Mouse (Mus musculus) CH12F3 (cell line): ENCODE measurements around the gene Rhbdl3.

Source experiments
- in situ Hi-C: fragments of 300-500 bp; cut with MboI; formaldehyde crosslinking; loops from 2 replicates; pipeline ENCODE4 v1.14.3; 2020; ENCODE audit warnings: low sequenced_read_pairs

Rhbdl3 gene

DNA sequence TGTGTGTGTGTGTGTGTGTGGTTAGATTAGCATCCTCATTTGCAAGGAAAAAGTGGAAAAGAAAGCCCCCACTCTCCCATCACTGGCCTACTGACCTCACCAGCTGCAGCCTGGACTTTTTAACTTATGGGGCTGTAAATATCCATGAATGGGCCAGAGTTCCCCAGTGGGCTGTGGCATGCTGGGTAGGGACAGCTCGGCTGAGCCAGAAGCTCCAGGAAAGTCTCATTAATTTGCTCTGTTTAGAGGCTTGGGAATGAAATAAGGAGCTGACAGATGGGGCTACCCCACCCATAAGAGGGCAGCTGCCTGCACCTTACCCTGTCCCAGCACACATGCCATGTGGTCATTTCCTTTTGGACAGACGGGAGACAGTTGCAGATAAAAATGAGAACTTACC is 11.3 kb downstream of the Rhbdl3 start:
- in situ Hi-C loops: no loop called here

DNA sequence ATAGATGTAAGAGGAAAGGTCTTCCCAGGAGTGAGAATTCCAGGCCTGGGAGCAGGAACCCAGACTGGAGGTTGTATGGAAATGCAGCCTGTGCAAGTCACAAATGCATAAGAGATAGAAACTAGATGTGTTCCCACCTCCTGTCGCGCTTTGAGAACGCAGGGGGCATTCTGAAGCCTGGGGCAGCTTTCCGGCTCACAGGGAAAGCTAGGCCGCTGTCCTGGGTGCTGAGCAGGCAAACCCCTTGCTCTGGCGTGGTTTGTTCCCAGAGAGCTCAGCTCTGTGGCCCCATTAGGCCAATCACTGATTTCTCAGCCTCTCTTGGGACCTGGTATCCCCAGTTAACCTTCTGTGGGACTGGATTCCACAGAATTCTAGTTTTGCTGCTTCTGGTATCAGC is 11.9 kb downstream of the Rhbdl3 start:
- in situ Hi-C loops: no loop called here

GRCm38 (mm10) chr11:80313462-80313861 is 12.8 kb downstream of the Rhbdl3 start:
- in situ Hi-C loops: no loop called here

- in situ Hi-C loops: no loop called here
Measured at GRCm38 (mm10) chr11:80313944-80314343, 13.2 kb downstream of the Rhbdl3 start.

- in situ Hi-C loops: no loop called here
Measured at GRCm38 (mm10) chr11:80315743-80316639, 15.3 kb downstream of the Rhbdl3 start.

DNA sequence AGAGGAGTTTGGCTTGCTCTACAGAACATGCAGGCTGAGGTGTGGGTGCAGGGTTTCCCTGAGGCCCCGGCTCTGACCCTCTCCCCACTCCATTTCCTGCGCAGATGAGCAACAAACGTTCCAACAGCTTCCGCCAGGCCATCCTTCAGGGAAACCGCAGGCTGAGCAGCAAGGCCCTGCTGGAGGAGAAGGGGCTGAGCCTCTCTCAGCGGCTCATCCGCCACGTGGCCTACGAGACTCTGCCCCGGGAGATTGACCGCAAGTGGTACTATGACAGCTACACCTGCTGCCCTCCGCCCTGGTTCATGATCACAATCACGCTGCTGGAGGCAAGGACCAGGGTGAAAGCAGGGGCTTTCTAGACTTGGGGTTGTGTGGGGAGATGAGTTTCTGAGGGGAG is 22.5 kb downstream of the Rhbdl3 start:
- in situ Hi-C loops: no loop called here

DNA sequence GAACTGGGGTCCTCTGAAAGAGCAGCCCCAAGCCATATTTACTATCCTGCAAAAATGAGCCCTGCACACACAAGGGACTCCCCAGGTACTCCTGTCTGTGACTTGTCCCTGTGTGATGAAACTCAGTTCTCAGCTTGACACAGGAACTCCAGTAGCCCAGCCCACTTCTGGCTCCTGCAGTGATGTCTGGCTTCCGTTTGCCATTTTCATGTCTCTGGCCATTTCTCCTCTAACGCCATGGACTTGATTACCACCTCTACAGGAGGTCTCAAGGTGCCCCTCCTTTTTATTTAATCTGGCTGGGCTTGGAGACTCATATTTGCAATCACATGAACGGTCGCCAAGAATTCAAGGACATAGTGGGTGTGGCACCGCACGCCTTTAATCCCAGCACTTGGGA is 23.9 kb downstream of the Rhbdl3 start:
- in situ Hi-C loops: no loop called here

DNA sequence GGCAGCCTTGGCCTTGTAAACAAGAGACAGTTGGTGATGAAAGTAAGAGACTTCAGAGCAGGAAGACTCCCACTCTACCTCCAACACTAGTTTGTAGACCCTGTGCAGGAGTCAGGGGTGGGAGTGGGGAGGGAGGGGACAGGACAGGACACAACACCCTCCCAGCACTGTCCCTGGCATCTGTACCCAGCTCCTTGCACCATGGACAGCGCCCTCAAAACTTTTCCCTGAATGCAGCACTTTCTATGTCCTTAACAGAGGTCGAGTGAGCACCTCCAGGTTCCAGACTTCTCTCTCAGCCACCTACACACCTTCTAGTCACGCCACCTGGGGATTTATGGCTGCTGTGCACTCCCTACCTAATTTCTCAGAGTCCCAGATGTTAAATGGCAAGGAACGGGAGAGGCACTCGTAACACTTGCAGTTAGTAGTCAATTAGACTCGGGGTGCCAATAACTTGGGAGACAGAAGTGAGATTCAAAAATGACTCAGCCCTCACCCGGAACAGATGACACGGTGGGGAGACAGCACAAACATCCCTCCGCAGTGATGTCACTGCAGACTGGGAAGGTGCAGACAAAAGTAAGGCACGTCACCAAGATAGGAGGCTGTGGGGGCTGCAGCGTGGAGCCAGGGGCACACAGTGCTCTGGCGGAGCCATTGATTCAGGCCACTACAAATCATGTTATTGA is 32.1 kb downstream of the Rhbdl3 start:
- in situ Hi-C loops: no loop called here

GRCm38 (mm10) chr11:80335609-80336350 is 35.1 kb downstream of the Rhbdl3 start:
- in situ Hi-C loops: no loop called here

- in situ Hi-C loops: no loop called here
Measured at GRCm38 (mm10) chr11:80336351-80336730, 35.6 kb downstream of the Rhbdl3 start.

DNA sequence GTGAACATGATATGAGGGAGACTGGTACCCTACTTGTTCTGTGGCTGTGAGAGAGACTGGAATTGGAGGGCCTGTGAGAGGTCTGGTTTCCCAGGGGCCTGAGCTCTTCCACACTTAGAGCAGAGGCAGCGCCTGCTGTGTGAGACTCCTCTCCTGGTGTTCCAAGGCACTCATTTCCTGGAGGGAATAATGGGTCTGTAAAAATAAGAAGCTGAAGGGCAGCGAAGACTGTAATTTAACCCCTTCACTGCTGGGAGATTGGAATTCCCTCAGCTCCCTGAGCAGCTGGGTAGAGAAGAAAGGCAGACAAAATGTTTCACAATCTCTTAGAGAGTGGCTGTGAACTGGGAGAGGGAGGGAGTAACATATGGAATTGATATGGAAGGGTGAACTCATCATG is 41.8 kb downstream of the Rhbdl3 start:
- in situ Hi-C loops: no loop called here

DNA sequence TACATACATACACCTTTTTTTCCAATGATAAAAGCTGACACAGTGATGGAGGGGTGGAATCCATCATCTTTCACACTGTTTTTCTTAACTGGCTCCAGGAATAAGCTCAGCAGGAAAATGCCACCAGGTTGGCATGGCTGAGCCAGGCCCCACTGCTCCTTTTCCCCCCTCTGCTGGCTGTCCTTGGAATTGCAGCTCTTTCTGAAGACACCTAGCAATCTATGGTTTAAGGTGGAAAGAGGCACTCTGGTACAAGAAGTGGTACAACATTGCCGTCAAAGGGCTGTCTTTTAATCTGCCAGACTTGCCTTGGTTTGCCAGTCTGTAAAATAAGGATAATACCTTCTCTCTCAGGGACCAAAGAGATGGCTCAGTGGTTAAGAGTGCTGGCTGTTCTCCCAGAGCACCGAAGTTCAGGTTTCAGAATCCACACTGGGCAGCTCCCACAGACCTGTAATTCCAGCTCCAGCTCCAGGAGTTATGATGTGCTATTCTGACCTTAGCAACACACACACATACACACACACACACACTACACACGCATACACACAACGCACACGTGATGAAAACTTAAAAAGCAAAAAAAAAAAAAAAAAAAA is 51.2 kb downstream of the Rhbdl3 start:
- in situ Hi-C loops: loop anchor here (10.0 kb wide), 1 partner anchor 57 kb away; no protein-coding TSS in a partner anchor

DNA sequence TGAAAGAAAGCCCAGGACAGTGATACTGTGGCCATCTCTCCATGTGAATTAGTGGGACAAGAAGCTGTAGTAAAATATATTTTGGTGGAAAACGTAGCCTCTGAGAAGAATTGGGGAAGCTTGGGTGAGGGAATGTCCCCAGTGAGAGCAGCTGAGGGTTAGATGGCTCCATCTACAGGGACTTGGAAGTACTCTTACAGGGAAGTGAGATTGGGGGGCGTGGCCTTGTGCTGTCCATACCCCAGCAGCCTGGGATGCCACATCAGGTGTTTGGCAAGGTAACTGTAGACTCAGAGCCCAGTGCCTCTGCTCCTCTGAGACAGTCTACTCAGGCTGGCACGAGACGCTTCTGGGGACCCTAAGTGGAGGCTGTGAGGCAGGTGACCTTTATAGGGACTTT is 54.1 kb downstream of the Rhbdl3 start:
- in situ Hi-C loops: loop anchor here (10.0 kb wide), 1 partner anchor 60 kb away; no protein-coding TSS in a partner anchor

- in situ Hi-C loops: no loop called here
Measured at GRCm38 (mm10) chr11:80368949-80369348, 68.2 kb downstream of the Rhbdl3 start.

DNA sequence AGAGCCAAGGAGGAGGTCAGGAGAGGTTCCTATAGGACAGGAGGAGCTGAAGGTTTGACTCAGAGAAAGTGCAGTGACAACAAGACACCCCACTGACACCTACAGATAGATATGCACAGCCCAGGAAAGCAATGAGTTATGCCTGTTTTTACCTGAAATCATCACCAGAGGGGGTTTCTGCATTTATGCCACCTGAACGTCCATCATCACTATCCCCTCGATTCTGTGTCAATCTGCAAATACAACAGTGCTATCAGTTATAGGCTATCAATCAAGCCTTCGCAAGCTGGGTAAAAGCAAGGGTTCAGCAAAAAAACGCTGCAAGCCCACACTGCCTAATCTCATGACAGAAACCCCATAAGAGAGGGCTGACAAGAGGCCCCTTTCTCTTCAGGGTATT is 75.9 kb downstream of the Rhbdl3 start:
- in situ Hi-C loops: loop anchor here (25.0 kb wide), 1 partner anchor 364 kb away; no protein-coding TSS in a partner anchor

DNA sequence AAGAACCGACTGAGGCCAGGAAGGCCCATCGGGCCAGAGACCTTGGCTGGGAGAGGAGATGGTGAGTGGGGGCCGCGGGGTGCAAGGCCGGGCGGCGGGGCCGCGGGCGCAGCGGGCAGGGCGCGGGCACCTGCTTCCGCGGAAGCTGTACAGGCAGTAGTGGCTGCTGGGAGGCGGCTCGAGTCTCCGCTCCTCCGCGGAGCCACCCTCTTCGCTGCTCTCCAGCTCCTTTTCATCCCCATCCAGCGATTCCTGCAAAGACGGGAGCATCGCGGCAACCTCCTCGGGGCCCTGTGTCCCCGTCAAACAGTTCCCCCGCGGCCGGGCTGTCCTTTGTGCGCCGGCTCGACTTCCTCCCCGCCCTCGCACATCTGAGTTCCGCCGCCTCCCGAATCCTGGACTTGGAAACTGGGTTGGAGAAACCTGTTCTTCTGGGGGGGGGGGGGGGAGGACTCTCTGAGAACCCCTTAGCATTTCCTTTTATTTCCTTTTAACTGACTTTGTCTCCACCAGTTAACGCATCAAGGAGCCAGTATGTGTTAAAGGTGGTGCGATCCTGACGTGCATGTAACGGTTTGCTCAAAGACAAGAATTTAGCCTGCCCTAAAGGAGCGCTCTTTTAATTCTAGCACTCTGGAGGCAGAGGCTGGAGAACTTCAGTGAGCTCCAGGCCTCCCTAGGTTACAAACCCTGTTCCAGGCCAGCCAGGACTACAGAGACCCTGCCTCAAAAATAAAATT is 77.2 kb downstream of the Rhbdl3 start, which contains the start of gene 5730455P16Rik:
Gene 5730455P16Rik, minus strand, starts transcription at position 323 of the 740 bp plus-strand sequence.
- in situ Hi-C loops: loop anchor here (25.0 kb wide), 1 partner anchor 366 kb away; no protein-coding TSS in a partner anchor

DNA sequence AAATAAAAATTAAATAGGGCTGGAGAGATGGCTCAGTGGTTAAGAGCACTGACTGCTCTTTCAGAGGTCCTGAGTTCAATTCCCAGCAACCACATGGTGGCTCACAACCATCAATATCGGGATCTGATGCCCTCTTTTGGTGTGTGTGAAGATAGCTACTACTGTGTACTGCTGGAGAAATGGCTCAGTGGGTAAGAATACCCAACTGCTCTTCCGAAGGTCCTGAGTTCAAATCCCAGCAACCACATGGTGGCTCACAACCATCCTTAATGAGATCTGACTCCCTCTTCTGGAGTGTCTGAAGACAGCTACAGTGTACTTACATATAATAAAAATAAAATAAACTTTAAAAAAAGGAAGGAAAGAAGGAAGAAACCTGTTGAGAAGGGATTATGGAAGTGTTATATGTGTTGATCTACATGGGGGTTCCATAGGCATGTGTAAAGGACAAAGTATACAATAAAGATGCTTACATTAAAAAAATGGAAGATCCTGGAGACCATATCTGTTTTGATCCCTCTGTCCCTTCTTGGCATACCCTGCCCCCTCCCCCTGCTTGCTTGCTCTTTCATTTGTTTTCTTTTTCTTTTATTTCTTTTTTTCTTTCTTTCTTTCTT is 77.8 kb downstream of the Rhbdl3 start:
- in situ Hi-C loops: loop anchor here (25.0 kb wide), 1 partner anchor 366 kb away; no protein-coding TSS in a partner anchor

DNA sequence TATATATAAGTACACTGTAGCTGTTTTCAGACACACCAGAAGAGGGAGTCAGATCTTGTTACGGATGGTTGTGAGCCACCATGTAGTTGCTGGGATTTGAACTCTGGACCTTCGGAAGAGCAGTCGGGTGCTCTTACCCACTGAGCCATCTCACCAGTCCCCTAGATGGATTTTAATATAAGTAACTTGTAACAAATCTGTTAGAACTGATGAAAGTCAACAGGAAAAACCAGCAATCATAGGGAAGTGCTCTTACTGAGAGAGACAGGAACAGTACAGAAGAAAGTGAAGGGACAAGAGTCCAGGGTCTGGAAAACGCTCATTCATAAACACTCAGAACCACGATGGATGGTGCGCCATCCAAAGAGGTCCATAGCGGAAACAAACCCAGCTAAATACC is 78.5 kb downstream of the Rhbdl3 start:
- in situ Hi-C loops: loop anchor here (25.0 kb wide), 1 partner anchor 367 kb away; no protein-coding TSS in a partner anchor

- in situ Hi-C loops: loop anchor here (25.0 kb wide), 1 partner anchor 370 kb away; no protein-coding TSS in a partner anchor
Measured at GRCm38 (mm10) chr11:80382626-80383018, 81.9 kb downstream of the Rhbdl3 start.
